Mouse (Mus musculus) bone marrow, adult 2 months (tissue): ENCODE measurements around the gene Zmat3. TPM values are rescaled to one million over a fixed set of nuclear protein-coding genes. Genes with fewer than 3 reads are reported as not detected.
A peak's percentile ranks its signal among the peaks of the same experiment; 100 is the strongest.

Experiments used
- H3K27ac ChIP-seq: fragments of 200-500 bp; 2 replicates; pipeline ENCODE4 v1.5.1; 2012; ENCODE audit warnings: low read depth, mild to moderate bottlenecking, control low read depth, inconsistent platforms, low read length; ENCODE audit not compliant: control insufficient read depth, poor library complexity, insufficient read depth
- H3K4me1 ChIP-seq: fragments of 200-500 bp; 2 replicates; pipeline ENCODE4 v1.6.1; 2011; ENCODE audit warnings: low read length; ENCODE audit not compliant: control insufficient read depth, insufficient read depth
- H3K4me3 ChIP-seq: fragments of 200-500 bp; replicated peaks from 2 replicates; pipeline ENCODE3; 2011; ENCODE audit warnings: mild to moderate bottlenecking, low read depth, low read length, control low read depth; ENCODE audit not compliant: control insufficient read depth
- CTCF ChIP-seq: fragments of 200-500 bp; IDR thresholded peaks from 2 replicates; pipeline ENCODE4 v1.5.1; 2011; ENCODE audit warnings: low read length, control low read depth; ENCODE audit not compliant: control insufficient read depth, insufficient read depth
- POLR2A ChIP-seq: fragments of 200-500 bp; IDR thresholded peaks from 2 replicates; pipeline ENCODE4 v1.6.1; 2011; ENCODE audit warnings: low read depth, mild to moderate bottlenecking, control low read depth, low read length, borderline replicate concordance; ENCODE audit not compliant: control insufficient read depth
- WGBS: fragments of 180-500 bp; shearing (Covaris S2); methylation state at CpG from one replicate; pipeline ENCODE4 v1.1.7; 2018; 5-methylcytosine and 5-hydroxymethylcytosine counted together
- polyA plus RNA-seq: library from polyadenylated mRNA; stranded (reverse); fragments of >200 nt; gene quantifications from 2 replicates; pipeline ENCODE4 v1.2.4, GENCODE M21; 2011; ENCODE audit warnings: low replicate concordance; ENCODE audit not compliant: missing spikeins, insufficient read depth, insufficient read length

The Zmat3 gene
- polyA plus RNA-seq, 1 experiment: 6.0 TPM

GRCm38 (mm10) chr3:32399931-32400330 lies 34.1 kb upstream of the Zmat3 start:
- no peak for TF ChIP-seq POLR2A
- TF ChIP-seq CTCF: no peak
- WGBS: 52% methylated on average over 2 of the region's 2 CpGs
- peaks cover 6% of the 10 kb centered on the region for H3K4me1 ChIP-seq
- H3K27ac ChIP-seq: no peak overlapping the region
- no peak overlapping the region for H3K4me3 ChIP-seq

GRCm38 (mm10) chr3:32399381-32399780 lies 33.6 kb upstream of the Zmat3 start:
- TF ChIP-seq POLR2A: no peak
- no peak for TF ChIP-seq CTCF
- WGBS: 66% methylated on average over 4 of the region's 4 CpGs
- Histone ChIP-seq H3K27ac (no peak overlapping the region), H3K4me3 (no peak overlapping the region), H3K4me1 (peaks cover 6% of the 10 kb centered on the region)

DNA sequence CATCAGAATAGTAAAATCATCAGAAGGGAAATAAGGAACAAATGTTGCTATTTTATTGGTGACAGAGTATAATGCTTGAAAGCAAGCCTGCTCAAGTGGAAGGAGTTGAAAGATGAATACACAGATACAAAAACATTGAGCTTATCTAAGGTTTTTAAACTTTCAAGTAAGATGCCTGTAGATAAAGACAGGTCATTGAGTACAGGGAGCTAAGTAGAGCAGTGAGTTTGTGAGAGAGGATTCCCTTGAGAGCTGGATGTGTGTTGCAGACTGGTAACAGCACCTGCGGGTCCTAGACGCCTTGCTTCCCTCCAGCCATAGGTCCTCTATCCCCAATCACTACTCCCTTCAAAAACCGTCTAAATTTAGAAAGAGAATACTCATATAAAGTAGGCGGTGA lies 32.8 kb upstream of the Zmat3 start:
- Histone ChIP-seq H3K4me3 (no peak overlapping the region), H3K27ac (no peak overlapping the region), H3K4me1 (peaks cover 6% of the 10 kb centered on the region)
- TF ChIP-seq CTCF (no peak), POLR2A (no peak)
- WGBS: 42% methylated on average over 4 of the region's 4 CpGs

DNA sequence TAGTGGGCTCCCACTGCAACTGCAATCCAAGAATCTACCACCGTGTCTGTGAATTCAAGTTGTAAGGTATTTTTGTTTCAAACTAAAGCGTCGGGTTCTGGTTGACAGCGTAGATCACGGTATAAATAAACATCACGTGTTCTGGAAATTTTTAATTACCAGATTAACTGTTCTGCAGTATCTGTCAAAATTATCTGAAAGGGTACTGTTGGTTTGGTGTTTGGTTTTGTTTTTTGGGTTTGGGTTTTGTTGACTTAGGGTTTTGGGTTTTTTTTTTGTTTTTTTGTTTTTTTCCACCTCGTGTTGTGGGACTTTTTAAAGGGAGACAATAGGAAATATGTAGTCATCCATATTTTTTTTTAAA lies 32.3 kb upstream of the Zmat3 start:
- TF ChIP-seq POLR2A (no peak), CTCF (no peak)
- no peak overlapping the region for H3K27ac ChIP-seq
- peaks cover 6% of the 10 kb centered on the region for H3K4me1 ChIP-seq
- H3K4me3 ChIP-seq: peak overlapping the region; percentile 100
- WGBS: under 1% methylated on average over 7 of the region's 7 CpGs

DNA sequence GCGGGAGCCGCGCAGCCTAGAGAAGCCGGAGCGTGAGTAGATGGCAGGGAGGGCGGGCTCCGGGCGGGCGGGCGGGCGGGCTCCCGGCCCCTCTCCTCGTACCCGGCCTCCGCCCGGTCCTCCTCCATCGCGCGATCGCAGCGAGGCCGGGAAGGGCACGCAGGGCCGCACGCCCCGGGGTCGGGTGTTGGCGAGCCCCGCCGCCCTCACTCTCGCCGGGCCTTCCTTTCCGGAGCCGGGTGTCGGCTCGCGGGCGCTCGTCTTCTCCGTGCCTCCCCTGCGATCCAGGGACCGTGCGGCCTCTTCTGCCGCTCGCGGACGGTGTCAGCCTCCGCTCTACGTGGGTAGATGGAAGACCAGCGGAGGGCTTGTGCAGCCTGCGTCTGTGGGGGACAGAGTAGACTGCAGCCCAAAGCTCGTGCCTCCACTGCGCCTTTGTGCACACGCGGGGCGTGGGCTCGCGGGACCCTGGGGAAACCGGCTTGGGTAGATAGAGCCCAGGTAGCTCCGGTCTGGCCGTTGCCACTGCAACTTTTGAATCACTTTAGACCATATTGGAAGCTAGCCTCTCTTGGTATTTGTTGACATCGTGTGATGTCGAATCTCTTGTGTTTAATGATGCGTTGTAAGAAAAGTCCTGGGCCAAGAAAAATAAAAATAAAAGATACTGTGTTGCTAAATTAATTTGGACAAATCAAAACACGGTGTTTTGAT lies 31.8 kb upstream of the Zmat3 start, which contains the start of gene Pik3ca:
Gene Pik3ca (plus strand): TSS at position 211 of the 714 bp plus-strand sequence.
- TF ChIP-seq CTCF: no peak
- TF ChIP-seq POLR2A: peak; percentile 54; the same call in 1 of the 2 replicates
- WGBS: under 1% methylated on average over 55 of the region's 65 CpGs
- Histone ChIP-seq H3K4me1 (peaks cover 6% of the 10 kb centered on the region), H3K4me3 (peak within 1 kb of the TSS; percentile 100), H3K27ac (peak within 1 kb of the TSS; percentile 93)

DNA sequence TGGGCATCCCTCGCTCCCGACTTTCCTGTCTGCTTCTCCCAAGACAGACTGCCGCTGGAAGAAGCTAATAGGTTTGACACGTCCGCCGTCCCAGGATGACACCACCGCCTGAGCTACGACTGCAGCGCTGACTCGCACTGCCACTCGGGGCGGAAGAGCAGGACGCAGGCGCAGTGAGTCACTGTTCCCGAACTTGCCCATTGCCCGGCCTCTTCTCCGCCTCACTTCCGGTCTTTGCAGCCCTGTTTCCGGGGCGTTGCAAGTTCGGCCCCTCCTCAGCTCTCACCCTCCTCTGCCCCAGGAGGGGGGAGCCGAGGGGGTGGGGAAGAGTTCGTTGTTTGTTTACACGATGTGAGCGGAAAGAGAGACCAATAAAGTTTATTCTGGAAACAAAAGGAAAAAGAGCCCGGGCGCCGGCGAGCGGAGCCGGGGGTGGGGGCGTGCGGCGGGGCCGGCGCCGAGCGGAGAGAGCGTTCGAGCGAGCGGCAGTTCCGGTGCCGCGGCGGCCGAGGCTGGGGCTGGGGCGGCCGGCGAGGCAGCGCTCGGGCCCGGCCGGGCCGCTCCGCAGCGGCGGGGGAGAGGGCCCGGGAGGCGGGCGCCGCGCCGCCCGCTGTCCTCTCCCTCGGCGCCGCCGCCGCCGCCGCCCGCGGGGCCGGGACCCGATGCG lies 31.1 kb upstream of the Zmat3 start:
- peak; percentile 98 for TF ChIP-seq POLR2A
- no peak for TF ChIP-seq CTCF
- H3K4me1 ChIP-seq: peaks cover 6% of the 10 kb centered on the region
- peak overlapping the region; percentile 93 for H3K27ac ChIP-seq
- H3K4me3 ChIP-seq: peak overlapping the region; percentile 100
- 5% methylated on average over 76 of the region's 77 CpGs for WGBS

DNA sequence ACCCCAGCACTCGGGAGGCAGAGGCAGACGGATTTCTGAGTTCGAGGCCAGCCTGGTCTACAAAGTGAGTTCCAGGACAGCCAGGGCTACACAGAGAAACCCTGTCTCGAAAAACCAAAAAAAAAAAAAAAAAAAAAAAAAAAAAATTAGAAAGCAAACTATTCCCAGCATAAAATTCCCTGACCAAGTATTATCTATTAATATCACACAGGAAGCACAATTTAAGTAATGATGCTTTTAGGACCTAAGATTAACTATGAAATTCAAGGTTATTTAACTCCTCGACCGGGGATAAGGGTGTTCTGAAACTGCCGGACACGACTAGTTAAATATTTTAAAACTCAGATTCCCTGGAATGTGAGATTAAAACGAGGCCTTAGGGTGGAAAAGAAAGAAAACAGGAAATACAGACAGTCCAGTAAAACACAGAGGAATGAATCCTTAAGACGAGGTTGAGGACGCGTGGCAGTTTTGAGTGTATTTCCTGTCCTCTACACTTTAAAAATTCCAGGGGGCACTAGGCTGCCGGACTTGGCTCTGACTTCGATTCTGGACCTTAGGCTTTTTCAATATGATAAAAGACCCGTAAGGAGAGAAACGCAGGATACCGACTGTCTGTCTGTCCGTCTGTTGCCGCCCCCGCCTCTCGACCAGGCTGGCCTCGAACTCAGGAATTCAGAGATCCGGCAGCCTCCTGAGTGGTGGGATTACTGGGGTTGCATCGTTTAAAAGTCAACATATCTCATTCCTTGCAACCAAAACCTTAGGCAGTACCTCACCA lies 30.1 kb upstream of the Zmat3 start:
- H3K27ac ChIP-seq: peak overlapping the region; percentile 44; the same call in 1 of the 2 replicates
- H3K4me1 ChIP-seq: peaks cover 6% of the 10 kb centered on the region
- H3K4me3 ChIP-seq: peak overlapping the region; percentile 59
- TF ChIP-seq POLR2A (no peak), CTCF (no peak)
- 16% methylated on average over 24 of the region's 24 CpGs for WGBS

GRCm38 (mm10) chr3:32393986-32394385 lies 28.2 kb upstream of the Zmat3 start:
- WGBS: 87% methylated on average over 8 of the region's 8 CpGs
- Histone ChIP-seq H3K4me1 (peaks cover 1% of the 10 kb centered on the region), H3K27ac (no peak overlapping the region)

More at GRCm38 (mm10) chr3:32393986-32394385, 28.2 kb upstream of the Zmat3 start:
- H3K4me3 ChIP-seq: no peak overlapping the region
- no peak for TF ChIP-seq POLR2A
- no peak for TF ChIP-seq CTCF
